Mouse (Mus musculus) bone marrow, adult 2 months (tissue): Measurements from ENCODE around the gene Myh9. TPM values are rescaled to one million over a fixed set of nuclear protein-coding genes. Genes with fewer than 3 reads are reported as not detected.
"Not testable (repeated sequence)": the region's sequence is repeated elsewhere in the genome, so short reads cannot be mapped to it uniquely, and the experiment has no call there.

Experiments used
- H3K27ac ChIP-seq: fragments of 200-500 bp; 2 replicates; pipeline ENCODE4 v1.5.1; 2012; ENCODE audit warnings: low read depth, mild to moderate bottlenecking, control low read depth, inconsistent platforms, low read length; ENCODE audit not compliant: control insufficient read depth, poor library complexity, insufficient read depth
- H3K4me1 ChIP-seq: fragments of 200-500 bp; 2 replicates; pipeline ENCODE4 v1.6.1; 2011; ENCODE audit warnings: low read length; ENCODE audit not compliant: control insufficient read depth, insufficient read depth
- H3K4me3 ChIP-seq: fragments of 200-500 bp; replicated peaks from 2 replicates; pipeline ENCODE3; 2011; ENCODE audit warnings: mild to moderate bottlenecking, low read depth, low read length, control low read depth; ENCODE audit not compliant: control insufficient read depth
- CTCF ChIP-seq: fragments of 200-500 bp; IDR thresholded peaks from 2 replicates; pipeline ENCODE4 v1.5.1; 2011; ENCODE audit warnings: low read length, control low read depth; ENCODE audit not compliant: control insufficient read depth, insufficient read depth
- POLR2A ChIP-seq: fragments of 200-500 bp; IDR thresholded peaks from 2 replicates; pipeline ENCODE4 v1.6.1; 2011; ENCODE audit warnings: low read depth, mild to moderate bottlenecking, control low read depth, low read length, borderline replicate concordance; ENCODE audit not compliant: control insufficient read depth
- WGBS: fragments of 180-500 bp; shearing (Covaris S2); methylation state at CpG from one replicate; pipeline ENCODE4 v1.1.7; 2018; 5-methylcytosine and 5-hydroxymethylcytosine counted together
- polyA plus RNA-seq: library from polyadenylated mRNA; stranded (reverse); fragments of >200 nt; gene quantifications from 2 replicates; pipeline ENCODE4 v1.2.4, GENCODE M21; 2011; ENCODE audit warnings: low replicate concordance; ENCODE audit not compliant: missing spikeins, insufficient read depth, insufficient read length

Myh9 gene
- polyA plus RNA-seq, 1 experiment: 399 TPM

DNA sequence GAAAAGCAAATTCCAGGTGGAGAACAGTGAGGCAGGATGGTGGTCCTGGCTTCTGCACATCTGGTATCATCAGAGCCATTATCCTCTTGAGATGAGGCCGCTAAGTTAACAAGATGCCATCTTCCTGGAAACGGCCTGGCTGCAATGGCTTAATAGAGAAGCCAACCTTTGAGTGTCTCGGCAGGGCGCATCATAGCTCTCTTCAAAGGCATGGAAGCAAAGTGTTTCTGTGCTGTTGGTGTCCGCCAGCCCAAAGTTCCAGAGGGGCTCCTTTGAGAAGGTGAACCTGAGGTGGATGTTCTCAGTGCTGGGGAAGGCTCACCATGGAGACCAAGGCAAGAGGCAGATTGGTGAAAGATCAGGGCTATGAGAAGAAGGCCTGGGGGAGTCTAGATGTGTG is 110.4 kb downstream of the Myh9 start:
- no peaks in the 10 kb centered on the region for H3K4me1 ChIP-seq
- TF ChIP-seq POLR2A (no peak), CTCF (no peak)
- no peak overlapping the region for H3K4me3 ChIP-seq
- no peak overlapping the region for H3K27ac ChIP-seq
- 81% methylated on average over 5 of the region's 5 CpGs for WGBS

GRCm38 (mm10) chr15:77728739-77729138 is 113.2 kb downstream of the Myh9 start, which contains the start of gene Apol9b:
TSS of gene Apol9b (plus strand) at chr15:77729039.
- H3K4me1 ChIP-seq, H3K27ac ChIP-seq, H3K4me3 ChIP-seq: not testable (repeated sequence)
- WGBS: 100% methylated on average over 1 of the region's 4 CpGs

DNA sequence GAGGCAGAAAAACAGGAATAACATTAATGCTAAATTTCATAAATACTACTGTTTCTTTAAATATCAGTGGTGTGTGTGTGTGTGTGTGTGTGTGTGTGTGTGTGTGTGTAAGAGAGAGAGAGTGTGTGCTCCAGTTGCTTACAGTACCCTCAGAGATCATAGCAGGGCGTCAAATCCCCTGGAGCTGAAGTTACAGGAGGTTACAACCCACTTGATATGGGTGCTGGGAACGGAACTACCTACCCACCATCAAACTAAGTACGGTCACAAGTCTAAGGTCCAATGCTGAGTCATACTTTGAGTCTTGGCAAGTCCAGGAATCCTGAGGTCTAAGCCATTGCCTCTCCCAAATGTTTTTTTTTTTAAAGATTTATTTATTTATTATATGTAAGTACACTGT is 114.2 kb downstream of the Myh9 start:
- not testable (repeated sequence) for H3K4me1 ChIP-seq, H3K27ac ChIP-seq, H3K4me3 ChIP-seq
- 84% methylated on average over 3 of the region's 3 CpGs for WGBS

DNA sequence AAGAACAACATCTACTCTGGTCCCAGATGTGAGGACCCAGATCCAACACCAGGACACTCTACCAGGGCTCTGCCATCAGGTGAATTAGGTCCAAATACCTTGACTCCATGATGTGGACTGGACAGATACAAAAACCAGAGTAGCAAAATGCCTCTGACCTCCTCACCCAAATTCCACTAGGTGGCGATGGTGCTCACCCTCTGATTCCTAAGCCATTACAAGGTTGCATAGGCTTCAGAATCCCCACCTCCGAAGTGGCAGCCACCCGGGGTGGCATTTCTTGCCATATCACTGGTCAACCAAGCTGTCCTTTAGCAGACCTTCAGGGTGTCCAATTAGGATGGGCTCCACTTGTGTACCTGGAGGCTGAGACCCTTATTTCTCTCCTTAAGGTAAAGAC is 114.8 kb downstream of the Myh9 start:
- peak; percentile 39; the same call in 1 of the 2 replicates for TF ChIP-seq CTCF
- not testable (repeated sequence) for H3K4me1 ChIP-seq, H3K27ac ChIP-seq, H3K4me3 ChIP-seq
- WGBS: 3% methylated on average over 3 of the region's 3 CpGs

DNA sequence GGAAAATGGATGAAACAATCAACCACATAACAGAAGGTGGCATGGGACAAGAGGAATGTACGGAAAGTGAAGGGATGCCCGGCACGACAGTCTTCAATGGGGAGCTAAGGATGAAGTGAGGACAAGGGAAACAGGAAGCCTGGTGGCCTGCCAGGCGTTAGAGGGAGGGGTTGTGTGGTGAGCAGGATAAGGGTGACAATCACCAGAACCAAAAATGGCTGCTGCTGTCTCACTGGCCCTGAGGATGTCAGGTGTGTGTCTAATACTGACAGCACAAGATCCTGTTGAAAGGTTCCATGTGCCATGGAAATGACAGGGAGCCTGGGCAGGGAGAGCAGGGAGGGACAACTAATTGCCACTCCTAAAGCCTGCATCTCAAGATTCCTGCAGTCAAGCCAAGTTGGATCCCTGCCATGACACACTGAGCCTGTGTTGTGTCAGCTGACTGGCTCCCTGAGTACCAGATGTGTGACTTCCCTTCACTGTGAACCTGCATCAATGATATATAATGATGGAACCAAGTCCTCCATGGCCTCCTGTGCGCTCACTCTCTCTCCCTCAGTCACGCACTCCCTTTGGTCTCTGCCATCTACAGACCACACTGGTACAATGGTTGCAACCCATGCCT is 116.5 kb downstream of the Myh9 start:
- H3K27ac ChIP-seq, H3K4me3 ChIP-seq, H3K4me1 ChIP-seq: not testable (repeated sequence)
- 57% methylated on average over 6 of the region's 6 CpGs for WGBS

DNA sequence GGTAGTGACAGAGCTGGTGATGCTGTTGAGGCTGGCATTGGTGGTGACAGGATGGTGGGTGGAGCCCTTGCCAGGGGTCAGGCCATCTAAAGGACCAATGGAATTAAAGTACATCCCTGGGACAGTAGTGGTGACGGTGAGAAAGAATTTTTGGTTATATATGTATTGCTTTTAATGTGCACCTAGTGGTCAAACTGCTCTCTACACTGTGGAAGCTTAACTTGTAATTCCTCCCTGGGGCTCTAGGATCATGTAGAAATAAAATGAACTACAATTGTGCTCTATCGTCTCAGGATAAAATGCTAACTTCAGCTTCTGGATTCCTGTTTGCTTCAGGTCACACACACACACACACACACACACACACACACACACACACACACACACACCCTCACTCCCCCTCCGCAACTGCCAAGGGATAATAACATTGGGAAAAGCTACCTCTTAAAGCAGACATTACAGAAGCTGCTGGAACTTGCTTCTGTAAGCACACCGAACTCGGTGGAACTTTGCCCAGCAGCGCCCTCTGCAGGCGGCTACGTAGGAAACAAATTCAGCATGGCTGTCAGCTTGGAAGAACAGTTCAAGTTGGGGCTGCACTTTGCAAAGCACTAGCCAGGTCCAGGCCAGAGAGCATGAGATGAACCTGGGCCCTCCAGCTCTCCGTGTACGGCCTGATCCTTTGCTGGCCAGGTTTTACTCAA is 117.6 kb downstream of the Myh9 start:
- 24% methylated on average over 4 of the region's 10 CpGs for WGBS

DNA sequence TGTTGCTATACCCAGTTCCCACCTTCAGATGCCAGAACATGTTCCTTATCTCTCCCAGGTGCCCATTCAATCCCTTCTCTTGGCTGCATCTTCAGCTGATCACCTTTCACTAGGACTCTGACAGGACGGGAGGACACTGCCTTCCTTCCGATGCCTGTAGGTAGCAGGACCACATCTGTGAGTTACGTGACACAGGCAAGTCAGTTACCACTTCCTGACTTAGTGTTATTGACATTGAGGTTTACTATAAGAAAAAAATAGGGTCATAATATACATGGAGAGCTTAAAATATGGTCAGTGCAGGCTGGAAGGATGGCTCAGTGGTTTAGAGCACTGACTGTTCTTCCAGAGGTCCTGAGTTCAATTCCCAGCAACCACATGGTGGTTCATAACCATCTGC is 120.5 kb downstream of the Myh9 start:
- H3K27ac ChIP-seq, H3K4me3 ChIP-seq, H3K4me1 ChIP-seq: not testable (repeated sequence)
- WGBS: no CpG with 5 or more reads among the region's 3 CpGs

More for the DNA sequence above, 117.6 kb downstream of the Myh9 start:
- H3K4me3 ChIP-seq, H3K4me1 ChIP-seq, H3K27ac ChIP-seq: not testable (repeated sequence)

DNA sequence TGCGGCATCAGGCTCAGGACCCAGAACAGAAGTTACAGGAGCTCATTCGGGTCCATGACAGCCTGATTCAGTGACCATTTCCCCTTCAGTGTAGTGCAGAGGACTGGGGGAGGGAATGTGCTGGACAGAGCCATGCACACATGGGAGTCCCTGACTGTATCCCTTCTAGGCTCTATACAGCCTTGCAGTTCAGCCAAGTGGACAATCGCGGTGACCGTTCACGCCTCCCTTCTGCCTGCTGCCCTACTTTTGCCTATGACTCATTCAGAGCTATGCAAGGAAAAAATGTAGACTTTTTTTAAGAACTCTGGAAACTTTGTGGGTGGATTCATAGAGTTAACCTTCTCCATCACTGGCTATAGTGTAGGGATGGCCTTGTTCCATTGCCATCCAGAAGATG is 123.7 kb downstream of the Myh9 start:
- not testable (repeated sequence) for H3K27ac ChIP-seq, H3K4me1 ChIP-seq, H3K4me3 ChIP-seq
- WGBS: 70% methylated on average over 4 of the region's 6 CpGs

Other genes with a start within 250 kb of the Myh9 start
- gene Apol10b, start 246.1 kb downstream of the Myh9 start, polyA plus RNA-seq: not detected in 2 replicates
- gene Gm36245, start 242.9 kb downstream of the Myh9 start, polyA plus RNA-seq: not detected in 2 replicates
- gene Apol11b, start 198.9 kb downstream of the Myh9 start, polyA plus RNA-seq: 47.2 and 78.2 TPM in 2 replicates
- 0.88 and 4.3 TPM in 2 replicates for gene Apol7e, start 143.3 kb downstream of the Myh9 start, polyA plus RNA-seq
- 1.7 TPM in 1 of 2 replicates, not detected in the other for gene Apol9b, start 113.1 kb downstream of the Myh9 start, polyA plus RNA-seq
- 47.8 and 48.7 TPM in 2 replicates for gene Apol8, start 85.2 kb downstream of the Myh9 start, polyA plus RNA-seq
- gene Txn2, start 86.8 kb upstream of the Myh9 start, polyA plus RNA-seq: 172 and 288 TPM in 2 replicates
- gene Foxred2, start 114.5 kb upstream of the Myh9 start, polyA plus RNA-seq: 2.9 and 6.5 TPM in 2 replicates
- gene Eif3d, start 128.6 kb upstream of the Myh9 start, polyA plus RNA-seq: 53.3 and 79.3 TPM in 2 replicates